Mouse (Mus musculus) splenic B cell, adult 2 months (primary cell): ENCODE measurements around the gene Plekhm1.
A peak's percentile ranks its signal among the peaks of the same experiment; 100 is the strongest.

Experiments
- DNase-seq: peaks from one replicate; pipeline ENCODE4 v3.0.0-alpha.2; 2011; ENCODE audit warnings: low read depth, low spot score
- H3K27me3 ChIP-seq: 2 replicates; pipeline ENCODE4 v1.6.1; 2012; ENCODE audit warnings: mild to moderate bottlenecking, low read length, moderate library complexity, mixed read lengths; ENCODE audit not compliant: control insufficient read depth, poor library complexity, insufficient read depth, severe bottlenecking
- H3K36me3 ChIP-seq: 2 replicates; pipeline ENCODE4 v1.6.1; 2012; ENCODE audit warnings: mild to moderate bottlenecking, low read length, moderate library complexity, mixed read lengths; ENCODE audit not compliant: control insufficient read depth, poor library complexity, insufficient read depth, severe bottlenecking

Plekhm1 gene

DNA sequence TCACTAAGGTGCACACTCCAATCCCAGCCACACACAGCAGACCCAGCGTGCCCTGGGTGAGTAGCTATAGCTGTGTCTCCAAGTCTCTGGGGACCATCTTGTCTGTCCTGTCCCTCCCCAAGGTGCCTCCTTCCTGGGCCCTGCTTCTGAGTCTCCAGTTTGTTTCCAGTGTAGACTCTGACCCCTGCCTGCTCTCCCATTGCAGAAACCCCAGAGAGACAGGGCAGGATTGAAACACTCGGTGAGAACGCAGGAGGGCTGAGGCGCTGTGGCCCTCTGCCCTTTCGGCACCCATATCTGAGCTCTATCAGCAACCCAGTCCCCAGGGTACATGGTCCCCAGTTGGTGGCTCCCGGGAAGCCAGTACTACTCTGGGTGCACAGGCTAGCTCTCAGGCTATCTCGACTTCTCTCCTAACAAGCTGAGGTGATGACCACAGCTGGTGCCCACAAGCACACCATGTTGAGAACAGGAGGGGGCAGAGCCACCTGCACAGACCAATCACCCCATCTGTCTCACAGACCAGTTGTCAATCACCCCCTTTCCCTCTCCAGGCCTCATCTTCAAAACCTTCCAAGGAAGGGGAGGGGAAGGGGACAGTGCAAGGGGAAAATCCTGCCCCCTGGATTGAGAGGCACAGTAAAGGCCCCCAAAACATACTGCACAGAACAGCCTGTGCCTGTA lies 66.9 kb downstream of the Plekhm1 start:
- Histone ChIP-seq H3K27me3 (no peaks in the 10 kb centered on the region), H3K36me3 (peaks cover 5% of the 10 kb centered on the region; the same call in 1 of the 2 replicates)
- DNase-seq: no peak

DNA sequence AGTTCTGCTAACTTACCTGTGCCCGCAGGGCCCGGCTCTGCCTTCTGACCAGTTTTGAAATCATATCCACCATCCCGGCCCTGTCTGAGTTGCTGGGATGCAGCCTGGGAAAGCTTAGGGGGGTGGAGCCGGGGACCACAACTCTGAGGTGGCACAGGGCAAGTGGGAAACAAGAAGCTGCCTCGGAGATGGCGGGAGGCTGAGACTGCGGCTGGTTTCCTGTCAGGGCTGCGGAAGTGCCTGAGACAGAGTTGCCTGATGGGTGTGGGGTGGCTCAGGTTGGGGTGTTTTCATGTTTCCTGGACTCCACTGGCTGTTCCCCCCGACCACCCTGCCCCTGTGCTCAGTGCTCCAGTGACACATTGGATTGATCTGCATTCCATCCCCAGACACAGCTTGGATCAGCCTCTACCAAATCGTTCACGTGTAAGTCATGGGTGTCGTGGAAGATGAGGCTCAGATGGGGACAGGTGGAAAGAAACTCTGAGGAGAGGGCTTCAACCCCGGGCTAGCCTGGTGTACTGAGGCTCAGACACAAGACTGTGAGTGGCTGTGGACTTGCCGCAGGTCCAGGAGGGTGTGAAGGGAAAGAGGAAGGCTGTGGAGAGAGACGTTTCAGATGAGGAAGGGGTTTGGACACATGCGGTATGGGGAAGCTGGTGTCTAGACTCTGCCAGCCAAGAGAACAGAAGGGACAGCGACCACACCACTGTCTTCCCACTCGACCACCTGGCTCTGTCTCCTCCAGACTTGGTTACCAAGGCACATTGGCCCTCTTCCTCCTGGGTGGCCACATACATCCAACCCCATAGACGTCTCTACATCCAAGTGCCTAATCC lies 67.8 kb downstream of the Plekhm1 start:
- peaks cover 10% of the 10 kb centered on the region for H3K36me3 ChIP-seq
- DNase-seq: peak; percentile 61
- no peaks in the 10 kb centered on the region for H3K27me3 ChIP-seq

DNA sequence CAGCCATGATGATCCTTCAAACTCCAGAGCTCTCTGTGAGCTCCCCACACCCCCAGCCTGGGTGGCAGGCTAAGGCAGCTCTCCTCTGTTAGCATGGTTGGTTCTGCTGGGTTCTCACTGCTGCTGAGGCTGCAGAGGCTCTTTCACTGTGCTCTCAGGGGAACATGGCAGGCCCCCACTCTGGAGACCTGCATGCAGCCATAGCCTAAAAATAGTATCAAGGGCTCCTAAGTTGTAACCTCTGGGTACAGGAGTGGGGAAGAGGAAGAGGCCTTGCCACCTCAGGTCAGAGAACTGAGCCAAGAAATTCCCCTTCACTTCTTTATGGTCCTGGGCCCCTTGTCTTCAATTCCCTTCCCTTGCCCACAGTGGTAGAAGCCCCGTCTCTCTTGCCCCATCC lies 68.6 kb downstream of the Plekhm1 start:
- DNase-seq: no peak
- no peaks in the 10 kb centered on the region for H3K27me3 ChIP-seq
- peaks cover 14% of the 10 kb centered on the region for H3K36me3 ChIP-seq

DNA sequence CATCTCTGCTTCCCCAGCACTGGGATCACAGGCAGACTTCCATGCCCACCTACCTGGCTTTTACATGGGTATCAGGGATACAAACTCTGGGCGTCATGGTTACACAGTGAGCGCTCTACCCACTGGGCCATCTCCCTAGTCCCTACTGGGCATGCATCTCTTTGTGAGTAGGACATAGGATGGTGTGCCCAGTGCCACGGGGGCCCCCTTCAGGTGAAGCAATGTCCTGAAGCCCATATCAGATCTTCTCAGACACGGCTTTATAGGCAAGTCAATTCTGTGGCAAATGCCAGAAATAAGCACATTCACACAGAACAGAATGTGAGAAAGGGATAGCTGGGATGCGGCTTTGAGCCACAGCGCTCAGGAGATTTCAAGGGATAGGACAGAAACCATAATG lies 69.4 kb downstream of the Plekhm1 start:
- DNase-seq: no peak
- Histone ChIP-seq H3K36me3 (peaks cover 14% of the 10 kb centered on the region), H3K27me3 (no peaks in the 10 kb centered on the region)

DNA sequence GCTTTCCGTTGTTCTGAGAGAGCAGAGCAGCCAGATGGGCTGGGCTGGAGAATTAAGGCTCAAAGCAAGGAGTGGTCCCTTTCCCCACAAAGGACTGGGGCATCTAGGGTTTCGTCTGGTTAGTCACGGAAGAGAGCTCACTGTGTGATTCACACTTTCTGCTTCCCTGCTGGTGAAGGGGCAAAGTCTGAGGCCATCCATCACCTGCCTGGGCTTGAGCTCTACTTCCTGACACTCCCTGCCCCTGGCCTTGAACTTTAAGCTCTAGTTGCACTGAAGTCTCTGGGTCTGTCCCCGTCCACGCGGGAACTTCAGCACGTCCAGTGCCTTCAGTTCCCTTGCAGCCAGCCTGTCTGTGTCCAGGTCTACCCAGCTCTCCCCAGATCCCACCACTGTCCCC lies 71.8 kb downstream of the Plekhm1 start:
- no peak for DNase-seq
- Histone ChIP-seq H3K27me3 (no peaks in the 10 kb centered on the region), H3K36me3 (peaks cover 20% of the 10 kb centered on the region)

DNA sequence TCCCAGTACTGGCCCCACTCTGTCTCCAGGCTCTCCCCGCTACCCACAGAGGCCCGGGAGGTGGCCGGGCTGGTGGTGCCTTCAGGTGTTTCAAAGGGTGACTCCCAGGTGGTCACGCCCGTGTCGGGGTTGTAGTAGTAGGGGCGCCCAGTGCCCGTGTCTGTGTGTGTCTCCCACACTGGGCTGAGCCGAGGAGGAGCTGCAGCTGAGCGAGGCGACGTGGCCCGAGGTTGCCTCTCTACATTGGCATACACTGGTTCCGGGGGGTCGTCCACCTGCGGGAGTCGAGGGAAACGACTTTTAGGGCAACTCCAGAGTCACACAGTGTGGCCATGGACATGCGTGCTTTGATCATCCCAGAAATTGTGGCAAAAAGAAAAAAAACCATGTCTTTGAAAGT lies 72.4 kb downstream of the Plekhm1 start:
- H3K36me3 ChIP-seq: peaks cover 22% of the 10 kb centered on the region
- no peak for DNase-seq
- H3K27me3 ChIP-seq: no peaks in the 10 kb centered on the region

DNA sequence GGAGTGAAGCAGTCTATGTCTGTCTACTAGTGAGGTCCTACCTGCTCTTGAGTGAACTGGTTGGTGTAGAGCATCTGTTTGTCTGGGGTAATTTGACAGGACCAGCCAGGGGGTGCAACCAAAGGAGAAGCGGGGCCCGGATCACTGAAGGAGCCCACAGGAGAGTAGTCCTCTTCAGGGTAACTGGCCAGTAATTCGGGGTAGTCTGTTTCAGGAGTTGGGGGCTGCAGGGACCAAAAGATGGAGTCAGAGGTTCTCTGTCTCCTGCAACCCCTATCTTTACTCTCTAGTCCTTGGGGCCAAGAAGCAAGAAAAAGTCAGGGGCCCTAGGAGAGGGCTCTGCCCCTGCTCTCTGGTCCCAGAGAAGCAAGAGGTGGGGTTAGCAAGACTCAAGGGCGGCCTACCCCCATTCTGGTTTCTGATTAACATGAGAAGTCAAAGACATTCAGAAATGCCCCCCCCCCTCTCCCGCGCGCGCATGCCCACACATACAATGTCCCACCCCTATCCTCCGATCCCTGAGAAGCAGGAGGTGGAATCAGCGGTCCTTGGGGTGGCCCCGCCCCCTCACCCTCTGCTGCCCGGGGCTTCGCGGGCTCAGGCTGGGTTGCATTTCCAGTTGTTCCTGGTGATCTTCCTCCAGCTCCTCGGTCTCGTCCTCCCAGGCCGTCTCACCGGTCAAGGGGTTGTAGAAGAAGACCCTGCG lies 72.9 kb downstream of the Plekhm1 start:
- DNase-seq: no peak
- H3K27me3 ChIP-seq: no peaks in the 10 kb centered on the region
- H3K36me3 ChIP-seq: peaks cover 22% of the 10 kb centered on the region

DNA sequence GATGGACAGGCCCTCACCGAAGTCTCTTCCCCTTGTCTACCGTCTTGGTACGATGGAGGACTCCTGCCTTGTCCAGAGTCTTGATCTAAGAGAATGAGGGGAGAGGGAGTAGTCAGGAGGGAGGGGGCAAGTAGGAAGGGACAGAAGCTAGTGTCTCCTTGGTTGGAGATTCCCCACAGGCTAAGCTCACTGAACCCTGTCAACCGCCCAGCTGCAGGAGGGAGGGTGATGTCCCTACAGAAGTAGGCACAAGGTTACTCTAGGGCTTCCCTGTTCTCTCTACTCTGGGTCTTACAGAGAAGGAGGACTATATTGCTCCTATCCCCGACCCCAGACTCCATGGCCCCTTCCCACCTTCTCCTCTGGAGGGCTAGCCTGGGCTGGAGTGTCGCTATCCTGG lies 73.8 kb downstream of the Plekhm1 start:
- H3K36me3 ChIP-seq: peaks cover 22% of the 10 kb centered on the region
- no peaks in the 10 kb centered on the region for H3K27me3 ChIP-seq
- no peak for DNase-seq

DNA sequence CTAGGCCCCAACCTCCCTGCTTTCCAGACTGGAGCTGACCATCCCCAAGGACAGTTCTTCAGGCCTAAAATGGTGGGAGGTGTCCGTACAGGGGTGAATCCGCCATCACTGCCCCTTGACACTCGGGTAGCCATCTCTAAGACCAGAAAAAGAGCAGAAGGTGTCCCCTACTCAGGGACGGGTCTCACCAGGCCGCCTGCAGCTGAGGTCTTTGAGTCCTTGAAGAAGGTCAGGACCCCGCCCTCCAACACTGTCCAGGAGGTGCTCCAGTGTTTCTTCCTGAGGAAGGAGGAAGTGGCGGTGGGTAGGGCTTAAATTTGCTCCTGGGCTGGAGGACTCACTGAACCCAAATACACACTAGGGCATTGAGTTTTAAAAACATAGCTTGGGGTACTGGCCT lies 74.4 kb downstream of the Plekhm1 start:
- no peak for DNase-seq
- H3K36me3 ChIP-seq: peaks cover 22% of the 10 kb centered on the region
- no peaks in the 10 kb centered on the region for H3K27me3 ChIP-seq

DNA sequence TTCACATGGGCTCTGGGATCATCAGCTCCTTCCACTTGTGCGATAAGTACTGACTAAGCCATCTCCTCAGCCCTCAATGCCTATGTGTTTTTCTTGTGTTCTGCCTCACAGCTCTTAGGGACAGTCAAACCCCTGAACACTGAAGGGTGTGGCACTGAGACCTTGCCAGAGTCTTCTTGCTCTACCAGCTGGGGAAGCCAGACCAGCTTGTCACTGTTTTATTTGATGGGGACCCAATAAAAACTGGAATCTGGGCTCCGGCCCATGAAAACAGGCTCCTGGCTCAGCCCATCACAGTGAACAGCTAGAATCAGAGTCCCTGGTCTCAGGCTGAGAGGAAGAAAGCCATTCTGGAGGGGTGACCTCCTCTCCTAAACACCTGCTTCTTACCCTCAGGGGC lies 75.3 kb downstream of the Plekhm1 start:
- H3K27me3 ChIP-seq: no peaks in the 10 kb centered on the region
- peaks cover 23% of the 10 kb centered on the region for H3K36me3 ChIP-seq
- no peak for DNase-seq

DNA sequence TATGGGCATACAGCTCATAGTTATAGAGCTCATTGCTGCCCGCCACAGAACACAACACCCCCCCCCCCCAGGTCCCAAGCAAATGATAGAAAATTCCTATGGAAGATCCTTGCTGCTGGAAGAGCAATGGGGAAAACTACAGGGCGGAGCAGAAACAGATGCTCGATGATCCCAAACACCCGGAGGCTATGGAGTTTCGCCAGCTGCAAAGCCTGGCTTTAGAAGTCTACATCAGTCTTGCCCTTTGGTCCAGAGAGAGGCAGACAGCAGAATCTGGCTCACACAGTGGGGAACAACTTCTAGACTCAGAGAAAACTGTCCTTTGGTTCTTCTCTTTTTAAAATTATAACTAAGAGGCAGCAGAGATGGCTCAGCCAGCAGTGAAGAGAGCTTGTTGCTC lies 76.9 kb downstream of the Plekhm1 start:
- peaks cover 25% of the 10 kb centered on the region for H3K36me3 ChIP-seq
- DNase-seq: no peak
- H3K27me3 ChIP-seq: no peaks in the 10 kb centered on the region

DNA sequence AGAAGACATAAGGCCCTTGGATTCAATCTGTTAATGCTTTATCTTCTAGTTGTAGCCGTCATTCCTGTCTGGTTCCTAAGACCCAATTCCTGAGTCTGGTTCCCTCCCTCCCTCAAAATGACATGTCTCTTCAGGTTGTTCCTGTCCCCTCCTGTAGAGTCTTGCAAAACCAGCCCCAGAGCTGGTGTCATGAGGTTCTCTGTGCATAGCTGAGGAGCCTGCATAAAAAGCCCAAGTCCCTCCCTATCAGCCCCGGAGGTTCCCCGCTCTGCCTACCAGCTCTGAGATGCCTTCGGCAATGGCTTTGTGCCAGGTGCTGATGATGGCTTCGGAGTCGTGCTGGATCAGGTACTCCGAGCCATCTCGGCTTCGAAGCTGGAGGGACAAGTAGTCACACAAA lies 77.6 kb downstream of the Plekhm1 start:
- H3K36me3 ChIP-seq: peaks cover 22% of the 10 kb centered on the region
- H3K27me3 ChIP-seq: no peaks in the 10 kb centered on the region
- no peak for DNase-seq

DNA sequence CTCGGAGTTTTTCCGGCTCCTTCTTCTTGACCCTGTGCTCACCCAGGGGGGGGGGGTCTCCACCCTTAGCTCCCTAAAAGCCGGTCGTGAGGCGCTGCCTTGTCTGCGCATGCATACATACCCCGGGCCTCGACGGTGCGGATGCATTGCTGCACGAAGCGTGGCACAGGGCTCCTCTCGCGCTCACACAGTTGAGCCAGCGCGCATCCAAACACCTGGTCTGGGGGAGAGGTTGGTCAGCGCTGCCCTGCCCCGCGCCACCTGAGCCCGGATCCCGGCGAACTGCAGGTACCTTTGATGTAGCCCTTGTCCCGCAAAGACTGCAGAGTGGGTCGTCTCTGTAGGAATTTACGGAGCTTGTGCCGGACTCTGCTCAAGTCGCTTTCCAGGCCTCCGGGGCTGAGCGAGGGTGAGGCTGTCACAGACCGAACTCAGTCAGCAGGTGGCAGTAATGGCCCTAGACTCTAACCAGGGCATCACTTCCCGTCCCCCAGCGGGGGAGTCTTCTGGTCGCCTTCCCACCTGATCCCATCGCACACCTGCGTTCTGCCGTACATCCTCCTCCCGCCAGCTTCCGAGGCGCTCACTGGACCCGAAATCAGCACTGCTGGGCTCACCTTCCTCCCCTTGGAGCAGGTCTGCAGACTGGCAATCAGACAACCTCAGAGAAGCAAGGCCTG lies 78.6 kb downstream of the Plekhm1 start:
- Histone ChIP-seq H3K36me3 (peaks cover 14% of the 10 kb centered on the region; the same call in 1 of the 2 replicates), H3K27me3 (no peaks in the 10 kb centered on the region)
- DNase-seq: peak; percentile 43

DNA sequence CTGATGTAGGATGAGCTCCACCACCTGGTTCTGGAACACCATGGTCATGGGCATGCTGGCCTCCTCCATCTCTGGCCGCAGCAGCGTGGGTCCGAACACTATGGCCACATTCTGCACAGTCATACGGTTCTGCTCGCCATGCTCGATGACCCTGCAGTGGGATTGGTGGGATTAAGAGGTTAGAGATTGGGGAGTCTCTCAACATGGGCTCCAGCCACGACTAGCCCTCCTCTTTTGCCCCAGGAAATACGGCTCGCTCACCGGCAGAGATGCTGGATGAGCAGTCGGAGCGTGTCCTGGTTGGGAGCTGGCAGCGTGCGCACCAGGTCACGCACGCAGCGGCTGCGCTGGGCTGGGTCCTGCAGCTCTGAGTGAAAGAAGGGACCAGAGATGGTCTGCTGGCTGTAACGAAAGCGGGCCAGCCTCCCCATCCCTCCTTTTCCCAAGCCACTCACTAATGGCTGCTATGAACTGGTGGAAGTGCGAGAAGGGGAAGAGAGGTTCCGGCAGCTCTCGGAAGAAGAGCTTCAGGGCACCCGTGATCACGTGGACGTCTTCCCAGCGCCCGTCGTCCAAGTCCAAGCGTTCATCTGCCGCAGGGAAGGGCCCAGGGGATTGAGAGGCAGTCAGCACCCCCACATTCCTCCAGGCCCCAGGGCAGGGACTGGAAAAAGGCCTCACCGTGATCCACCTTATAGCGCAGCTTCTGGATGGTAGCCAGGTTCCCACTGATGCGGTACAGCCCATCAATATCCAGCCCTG lies 79.4 kb downstream of the Plekhm1 start:
- no peaks in the 10 kb centered on the region for H3K27me3 ChIP-seq
- DNase-seq: no peak
- H3K36me3 ChIP-seq: peaks cover 11% of the 10 kb centered on the region; the same call in 1 of the 2 replicates
